In genomic region chr19:41991926-41992477, GRCm38 (mm10) we compare ENCODE assay signal across 18 mouse cellular contexts. TPM values are rescaled to one million over a fixed set of nuclear protein-coding genes. Genes with fewer than 3 reads are reported as not detected.
DNase-seq lines count a peak whose midpoint lies in the region; ATAC-seq and TF ChIP-seq lines count a peak whose summit lies in the region.
"Had no signal": no experiment of that assay in that cellular context is flagged by ENCODE, and none has a peak within 500 bp of the region (broad histone marks: within the 10 kb centered on the region; RNA-seq: fewer than 3 reads in every experiment).

No protein-coding gene starts in this region.

- TF ChIP-seq CTCF in midbrain, postnatal 0 days (IDR thresholded peaks at IDR 0.05), result no peak
- no peak for TF ChIP-seq CTCF in olfactory bulb, adult 2 months (IDR thresholded peaks at IDR 0.05; ENCODE audit: insufficient read depth, low read depth, low read length)

- 0 out of 2 replicates have a peak overlapping the region, but pooled peaks have one; percentile 8 for H3K4me2 ChIP-seq in kidney, embryonic 14.5 days (replicated peaks; ENCODE audit: low read depth, low read length)
- H3K4me2 ChIP-seq in midbrain, postnatal 0 days (ENCODE audit: low read depth, low read length, poor library complexity, severe bottlenecking), result no peak overlapping the region
- no peak overlapping the region for H3K4me2 ChIP-seq in midbrain, embryonic 16.5 days (ENCODE audit: low read length)
- H3K4me2 ChIP-seq: embryonic facial prominence, embryonic 13.5 days; forebrain, embryonic 15.5 days; liver, embryonic 15.5 days; midbrain, embryonic 15.5 days had no signal

- WGBS in kidney, embryonic 14.5 days, result 21% methylated on average over 6 of the region's 6 CpGs
- 43% methylated on average over 6 of the region's 6 CpGs for WGBS in midbrain, postnatal 0 days
- WGBS in midbrain, embryonic 16.5 days, result 34% methylated on average over 6 of the region's 6 CpGs
- WGBS in olfactory bulb, adult 2 months, result 28% methylated on average over 6 of the region's 6 CpGs

- H3K27ac ChIP-seq in kidney, embryonic 14.5 days (ENCODE audit: low read depth, low read length), result peak overlapping the region; percentile 77
- H3K27ac ChIP-seq in midbrain, postnatal 0 days (ENCODE audit: low read depth, low read length), result peak overlapping the region; percentile 18; the same call in 1 of the 2 replicates
- no peak overlapping the region; the same call in 1 of the 2 replicates for H3K27ac ChIP-seq in midbrain, embryonic 16.5 days (ENCODE audit: low read length)
- peak overlapping the region; percentile 24; the same call in 1 of the 2 replicates for H3K27ac ChIP-seq in olfactory bulb, adult 2 months (ENCODE audit: insufficient read depth, low read depth, low read length)
- H3K27ac ChIP-seq: embryonic facial prominence, embryonic 13.5 days; forebrain, embryonic 15.5 days; liver, embryonic 15.5 days; midbrain, embryonic 15.5 days had no signal

- ATAC-seq in frontal cortex, adult (ENCODE audit: low TSS enrichment), result 0 out of 2 replicates have a peak, but pooled peaks have one; percentile 20
- ATAC-seq in kidney, embryonic 14.5 days (ENCODE audit: low FRiP score, low TSS enrichment), result 0 out of 2 replicates have a peak, but pooled peaks have one; percentile 26
- no peak for ATAC-seq in midbrain, postnatal 0 days (ENCODE audit: low FRiP score)
- no peak for ATAC-seq in midbrain, embryonic 16.5 days
- ATAC-seq: forebrain, embryonic 15.5 days; intestine, embryonic 16.5 days; midbrain, embryonic 15.5 days had no signal

- no peaks in the 10 kb centered on the region for H3K9me3 ChIP-seq in kidney, embryonic 14.5 days (ENCODE audit: control insufficient read depth, low read length)
- no peaks in the 10 kb centered on the region for H3K9me3 ChIP-seq in midbrain, postnatal 0 days (ENCODE audit: low read length)
- H3K9me3 ChIP-seq in midbrain, embryonic 16.5 days (replicated peaks; ENCODE audit: control insufficient read depth, low read length, poor library complexity, severe bottlenecking), result no peaks in the 10 kb centered on the region
- H3K9me3 ChIP-seq: embryonic facial prominence, embryonic 13.5 days; forebrain, embryonic 15.5 days; liver, embryonic 15.5 days; midbrain, embryonic 15.5 days had no signal

- no peak overlapping the region for H3K4me3 ChIP-seq in kidney, embryonic 14.5 days (ENCODE audit: low read length)
- no peak overlapping the region for H3K4me3 ChIP-seq in midbrain, postnatal 0 days (ENCODE audit: low read depth, low read length)
- no peak overlapping the region for H3K4me3 ChIP-seq in midbrain, embryonic 16.5 days (ENCODE audit: low read depth, low read length)
- no peak overlapping the region for H3K4me3 ChIP-seq in olfactory bulb, adult 2 months (ENCODE audit: insufficient read depth, low read depth, low read length)
- H3K4me3 ChIP-seq: embryonic facial prominence, embryonic 13.5 days; forebrain, embryonic 15.5 days; liver, embryonic 15.5 days; midbrain, embryonic 15.5 days had no signal

- H3K36me3 ChIP-seq in kidney, embryonic 14.5 days (ENCODE audit: control insufficient read depth, insufficient read depth, low read length), result no peaks in the 10 kb centered on the region
- no peaks in the 10 kb centered on the region for H3K36me3 ChIP-seq in midbrain, postnatal 0 days (ENCODE audit: insufficient read depth, low read length)
- H3K36me3 ChIP-seq in midbrain, embryonic 16.5 days (ENCODE audit: control insufficient read depth, insufficient read depth, low read length), result no peaks in the 10 kb centered on the region
- H3K36me3 ChIP-seq: embryonic facial prominence, embryonic 13.5 days; forebrain, embryonic 15.5 days; liver, embryonic 15.5 days; midbrain, embryonic 15.5 days had no signal

- H3K4me1 ChIP-seq in kidney, embryonic 14.5 days (ENCODE audit: control insufficient read depth, insufficient read depth, low read length), result peaks cover 57% of the 10 kb centered on the region
- no peaks in the 10 kb centered on the region for H3K4me1 ChIP-seq in midbrain, postnatal 0 days (ENCODE audit: insufficient read depth, low read length)
- no peaks in the 10 kb centered on the region for H3K4me1 ChIP-seq in midbrain, embryonic 16.5 days (ENCODE audit: control insufficient read depth, insufficient read depth, low read length)
- H3K4me1 ChIP-seq in olfactory bulb, adult 2 months (ENCODE audit: control insufficient read depth, insufficient read depth, low read length), result peaks cover 30% of the 10 kb centered on the region
- H3K4me1 ChIP-seq: midbrain, embryonic 15.5 days had no signal

- H3K27me3 ChIP-seq in kidney, embryonic 14.5 days (ENCODE audit: control insufficient read depth, insufficient read depth, low read length), result no peaks in the 10 kb centered on the region
- no peaks in the 10 kb centered on the region for H3K27me3 ChIP-seq in midbrain, postnatal 0 days (ENCODE audit: insufficient read depth, low read length)
- no peaks in the 10 kb centered on the region for H3K27me3 ChIP-seq in midbrain, embryonic 16.5 days (ENCODE audit: control insufficient read depth, insufficient read depth, low read depth, low read length)
- H3K27me3 ChIP-seq: embryonic facial prominence, embryonic 13.5 days; forebrain, embryonic 15.5 days; liver, embryonic 15.5 days; midbrain, embryonic 15.5 days had no signal

- TF ChIP-seq POLR2A in olfactory bulb, adult 2 months (IDR thresholded peaks at IDR 0.05; ENCODE audit: insufficient read depth, low read depth, low read length), result no peak

- H3K9ac ChIP-seq in kidney, embryonic 14.5 days (ENCODE audit: low read depth, low read length), result no peak overlapping the region
- no peak overlapping the region for H3K9ac ChIP-seq in midbrain, postnatal 0 days (replicated peaks; ENCODE audit: low read length, poor library complexity, severe bottlenecking)
- no peak overlapping the region for H3K9ac ChIP-seq in midbrain, embryonic 16.5 days (ENCODE audit: low read depth, low read length)
- H3K9ac ChIP-seq: embryonic facial prominence, embryonic 13.5 days; forebrain, embryonic 15.5 days; liver, embryonic 15.5 days; midbrain, embryonic 15.5 days had no signal

- DNase-seq in frontal cortex, postnatal 10 days (ENCODE audit: low spot score in 2 of 2), result no peak
- DNase-seq in kidney, adult 18-20 months, result no peak
- peak; percentile 51 for DNase-seq in midbrain, postnatal 0 days (ENCODE audit: low spot score)
- no peak for DNase-seq in cerebellum, postnatal 25 days
- DNase-seq: adrenal gland, adult 8-10 months; gastrocnemius, postnatal 36 days; heart, postnatal 14 days; lung, postnatal 4 days had no signal

RNA-seq across cellular contexts. Expression of gene Ubtd1, which starts 10.4 kb away (rescaled TPM):
- polyA plus RNA-seq in kidney, embryonic 14.5 days (2014; fragmentation: Nextera tagmentation; extraction: Ambion mirVana), result 23.1 and 29.8 TPM in 2 replicates
- total RNA-seq in midbrain, postnatal 0 days (2014; rRNA removed), result 17.5 and 22.1 TPM in 2 replicates
- 12.2 and 12.8 TPM in 2 replicates for polyA plus RNA-seq in midbrain, postnatal 0 days (2015; fragmentation: Nextera tagmentation; extraction: Ambion mirVana)
- 9.1 and 10.1 TPM in 2 replicates for polyA plus RNA-seq in midbrain, embryonic 16.5 days (2015; fragmentation: Nextera tagmentation; extraction: Ambion mirVana)
- not detected in 2 replicates for polyA plus RNA-seq in olfactory bulb, adult 2 months (2012; ENCODE audit: insufficient read depth, insufficient read length, low replicate concordance, missing spikeins)

RNA-seq across cellular contexts. Expression of gene Mms19, which starts 11.0 kb away (rescaled TPM):
- 33.4 and 42.3 TPM in 2 replicates for polyA plus RNA-seq in kidney, embryonic 14.5 days (2014; fragmentation: Nextera tagmentation; extraction: Ambion mirVana)
- total RNA-seq in midbrain, postnatal 0 days (2014; rRNA removed), result 45.7 and 62.5 TPM in 2 replicates
- 26.1 TPM in 2 replicates for polyA plus RNA-seq in midbrain, postnatal 0 days (2015; fragmentation: Nextera tagmentation; extraction: Ambion mirVana)
- 27.0 and 31.9 TPM in 2 replicates for polyA plus RNA-seq in midbrain, embryonic 16.5 days (2015; fragmentation: Nextera tagmentation; extraction: Ambion mirVana)
- not detected in 2 replicates for polyA plus RNA-seq in olfactory bulb, adult 2 months (2012; ENCODE audit: insufficient read depth, insufficient read length, low replicate concordance, missing spikeins)

RNA-seq across cellular contexts. Expression of gene Ankrd2, which starts 43.8 kb away (rescaled TPM):
- polyA plus RNA-seq in kidney, embryonic 14.5 days (2014; fragmentation: Nextera tagmentation; extraction: Ambion mirVana), result not detected in 2 replicates
- 0.71 and 1.7 TPM in 2 replicates for total RNA-seq in midbrain, postnatal 0 days (2014; rRNA removed)
- polyA plus RNA-seq in midbrain, postnatal 0 days (2015; fragmentation: Nextera tagmentation; extraction: Ambion mirVana), result 0.81 and 2.4 TPM in 2 replicates
- 0.71 and 0.94 TPM in 2 replicates for polyA plus RNA-seq in midbrain, embryonic 16.5 days (2015; fragmentation: Nextera tagmentation; extraction: Ambion mirVana)
- polyA plus RNA-seq in olfactory bulb, adult 2 months (2012; ENCODE audit: insufficient read depth, insufficient read length, low replicate concordance, missing spikeins), result not detected in 2 replicates
- total RNA-seq: heart, postnatal 14 days; neutrophil, adult 5-6 weeks had no signal

RNA-seq across cellular contexts. Expression of gene Hoga1, which starts 53.4 kb away (rescaled TPM):
- 7.2 and 9.8 TPM in 2 replicates for polyA plus RNA-seq in kidney, embryonic 14.5 days (2014; fragmentation: Nextera tagmentation; extraction: Ambion mirVana)
- 3.1 TPM in 2 replicates for total RNA-seq in midbrain, postnatal 0 days (2014; rRNA removed)
- polyA plus RNA-seq in midbrain, postnatal 0 days (2015; fragmentation: Nextera tagmentation; extraction: Ambion mirVana), result 3.4 and 4.0 TPM in 2 replicates
- 1.6 and 1.7 TPM in 2 replicates for polyA plus RNA-seq in midbrain, embryonic 16.5 days (2015; fragmentation: Nextera tagmentation; extraction: Ambion mirVana)
- not detected in 2 replicates for polyA plus RNA-seq in olfactory bulb, adult 2 months (2012; ENCODE audit: insufficient read depth, insufficient read length, low replicate concordance, missing spikeins)
- total RNA-seq: neutrophil, adult 5-6 weeks had no signal

RNA-seq across cellular contexts. Expression of gene Zdhhc16, which starts 58.7 kb away (rescaled TPM):
- polyA plus RNA-seq in kidney, embryonic 14.5 days (2014; fragmentation: Nextera tagmentation; extraction: Ambion mirVana), result 60.9 and 68.9 TPM in 2 replicates
- total RNA-seq in midbrain, postnatal 0 days (2014; rRNA removed), result 49.2 and 61.9 TPM in 2 replicates
- polyA plus RNA-seq in midbrain, postnatal 0 days (2015; fragmentation: Nextera tagmentation; extraction: Ambion mirVana), result 86.7 and 91.0 TPM in 2 replicates
- polyA plus RNA-seq in midbrain, embryonic 16.5 days (2015; fragmentation: Nextera tagmentation; extraction: Ambion mirVana), result 84.2 and 90.2 TPM in 2 replicates
- not detected in 2 replicates for polyA plus RNA-seq in olfactory bulb, adult 2 months (2012; ENCODE audit: insufficient read depth, insufficient read length, low replicate concordance, missing spikeins)

Comparison
In these comparisons a context has a peak if more than half of its experiments do, and no peak if none do; other contexts are left out.
1. ATAC-seq: peak in frontal cortex, adult (single experiment) and kidney, embryonic 14.5 days (single experiment); none in midbrain, postnatal 0 days (single experiment) and midbrain, embryonic 16.5 days (single experiment).
2. RNA of gene Ubtd1, which starts 10.4 kb away (polyA plus RNA-seq): 23.1 to 29.8 TPM in kidney, embryonic 14.5 days, 12.2 to 12.8 TPM in midbrain, postnatal 0 days and 9.1 to 10.1 TPM in midbrain, embryonic 16.5 days; not detected in olfactory bulb, adult 2 months; every median in the first group is over 10 times any median in the second.